Mouse (Mus musculus) heart, adult 2 months (tissue): ENCODE data around the gene Apol7e. TPM values are rescaled to one million over a fixed set of nuclear protein-coding genes. Genes with fewer than 3 reads are reported as not detected.
"Not testable (repeated sequence)": the region's sequence is repeated elsewhere in the genome, so short reads cannot be mapped to it uniquely, and the experiment has no call there.

Experiments used
- DNase-seq, 2 experiments: peaks; one replicate each; pipeline ENCODE4 v3.0.0; 2021
- H3K27ac ChIP-seq: fragments of 200-600 bp; 2 replicates; pipeline ENCODE4 v1.8.1; 2022
- H3K27me3 ChIP-seq: fragments of 200-500 bp; 2 replicates; pipeline ENCODE4 v1.6.1; 2012; ENCODE audit warnings: mild to moderate bottlenecking, low read length, inconsistent platforms, mixed read lengths; ENCODE audit not compliant: control insufficient read depth, insufficient read depth
- H3K36me3 ChIP-seq: fragments of 200-500 bp; 2 replicates; pipeline ENCODE4 v1.6.1; 2012; ENCODE audit warnings: low read length, inconsistent platforms; ENCODE audit not compliant: control insufficient read depth, insufficient read depth
- H3K4me1 ChIP-seq: fragments of 200-500 bp; 2 replicates; pipeline ENCODE4 v1.6.1; 2011; ENCODE audit warnings: low read length; ENCODE audit not compliant: control insufficient read depth, insufficient read depth
- H3K4me3 ChIP-seq: fragments of 200-600 bp; 2 replicates; pipeline ENCODE4 v1.8.1; 2022
- H3K79me2 ChIP-seq: fragments of 200-500 bp; replicated peaks from 2 replicates; pipeline ENCODE4 v1.6.1; 2012; ENCODE audit warnings: mild to moderate bottlenecking, inconsistent platforms, low read length, moderate library complexity, mixed read lengths; ENCODE audit not compliant: control insufficient read depth, insufficient read depth
- H3K9ac ChIP-seq: fragments of 200-500 bp; 2 replicates; pipeline ENCODE4 v1.6.1; 2012; ENCODE audit warnings: low read depth, mild to moderate bottlenecking, control low read depth, inconsistent platforms, low read length, mixed read lengths
- CTCF ChIP-seq: fragments of 200-600 bp; IDR thresholded peaks from 2 replicates; pipeline ENCODE4 v1.8.1; 2022; ENCODE audit warnings: antibody characterized with exemption, mild to moderate bottlenecking, moderate library complexity
- EP300 ChIP-seq: fragments of 200-500 bp; IDR thresholded peaks from 2 replicates; pipeline ENCODE4 v1.6.1; 2011; ENCODE audit warnings: low read depth, low read length, control low read depth; ENCODE audit not compliant: insufficient read depth
- POLR2A ChIP-seq: fragments of 200-500 bp; IDR thresholded peaks from 2 replicates; pipeline ENCODE4 v1.6.1; 2011; ENCODE audit warnings: mild to moderate bottlenecking, low read depth, low read length, control low read depth; ENCODE audit not compliant: insufficient read depth
- WGBS: fragments of 180-500 bp; shearing (Covaris S2); methylation state at CpG from one replicate; pipeline ENCODE4 v1.1.7; 2018; 5-methylcytosine and 5-hydroxymethylcytosine counted together
- intact Hi-C: fragments of 180-260 bp; cut with DNase I; formaldehyde crosslinking; loops from one replicate; pipeline ENCODE4 v1.15.1; 2025
- polyA plus RNA-seq: library from polyadenylated mRNA; depleted of rRNA; stranded (reverse); fragments of >200 nt; gene quantifications from 2 replicates; pipeline ENCODE4 v1.2.3, GENCODE M21; 2012
- total RNA-seq, 2 experiments: library from RNA; stranded (reverse); gene quantifications; 2 replicates each; pipeline ENCODE4 v1.2.3; 2021

The Apol7e gene
- total and polyA plus RNA-seq, 3 experiments, result 0.43 to 0.48 TPM; not detected in 1

DNA sequence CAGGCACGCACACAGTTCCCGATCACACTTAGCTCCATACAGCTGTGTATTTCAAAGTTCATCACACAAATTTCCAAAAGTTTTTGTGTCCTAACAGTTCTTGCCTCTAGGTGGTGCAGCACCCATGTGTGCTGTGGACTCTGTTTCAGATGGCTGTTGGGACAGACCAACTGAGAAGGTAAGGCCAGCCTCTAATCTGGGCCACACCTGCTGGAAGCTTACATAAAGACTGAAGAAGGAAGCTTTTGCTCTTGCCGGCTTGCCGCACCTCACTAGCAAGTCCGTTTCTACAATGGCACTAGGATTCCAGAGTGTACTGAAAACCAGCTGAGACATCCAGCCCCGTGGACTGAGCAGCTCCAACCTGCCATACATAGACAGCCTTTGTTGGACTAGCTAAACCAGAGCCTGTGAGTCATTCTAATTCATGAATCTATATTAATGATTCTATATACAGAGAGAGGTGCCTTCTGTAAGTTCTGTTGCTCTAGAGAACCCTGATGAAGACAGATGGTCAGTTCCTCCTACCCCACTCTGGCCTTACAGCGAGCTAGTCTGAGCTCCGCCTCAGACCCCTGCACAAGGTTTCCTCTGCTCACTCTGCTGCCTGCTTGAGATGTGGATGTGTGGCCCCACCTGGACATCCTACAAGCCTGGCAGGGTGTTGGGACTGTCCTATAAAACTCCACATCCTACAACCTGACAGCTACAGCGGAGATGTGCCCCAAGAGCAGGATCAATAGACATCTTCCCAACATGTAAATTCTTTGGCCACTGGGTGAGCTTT, 42.0 kb downstream of the Apol7e start:
- no peaks in the 10 kb centered on the region for H3K36me3 ChIP-seq
- 79% methylated on average over 9 of the region's 9 CpGs for whole genome bisulfite sequencing
- no peak overlapping the region for H3K9ac ChIP-seq
- no peaks in the 10 kb centered on the region for H3K79me2 ChIP-seq
- no peaks in the 10 kb centered on the region; the same call in 1 of the 2 replicates for H3K4me1 ChIP-seq
- intact Hi-C loops, result no loop called here
- no peak for TF ChIP-seq EP300
- peak; percentile 53 for TF ChIP-seq CTCF
- DNase-seq, result no peak
- no peak overlapping the region for H3K27ac ChIP-seq
- no peaks in the 10 kb centered on the region for H3K27me3 ChIP-seq
- no peak overlapping the region for H3K4me3 ChIP-seq

DNA sequence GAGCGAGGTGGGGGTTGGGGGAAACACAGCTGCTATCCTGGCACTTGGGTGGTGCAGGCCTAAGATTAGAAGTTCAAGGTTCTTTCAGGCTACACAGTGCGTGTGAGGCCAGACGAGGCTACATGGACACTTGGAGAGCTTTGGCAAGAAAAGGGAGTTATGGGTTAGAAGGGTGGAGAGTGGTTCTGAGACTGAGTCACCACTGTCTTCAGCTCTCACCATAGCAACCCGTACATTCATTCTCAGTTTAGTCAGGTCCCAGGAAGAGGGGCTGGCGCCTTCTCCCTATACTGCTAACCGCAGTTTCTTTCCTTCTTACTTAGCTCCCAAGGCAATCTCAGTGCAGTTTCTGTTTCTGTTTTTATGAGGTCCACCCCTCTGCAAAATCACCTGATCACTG, 42.9 kb downstream of the Apol7e start:
- 71% methylated on average over 6 of the region's 6 CpGs for WGBS

GRCm38 (mm10) chr15:77744632-77745031, 46.0 kb downstream of the Apol7e start:
- Histone ChIP-seq H3K27ac (no peak overlapping the region), H3K4me1 (no peaks in the 10 kb centered on the region; the same call in 1 of the 2 replicates), H3K36me3 (no peaks in the 10 kb centered on the region), H3K79me2 (no peaks in the 10 kb centered on the region), H3K4me3 (no peak overlapping the region), H3K27me3 (no peaks in the 10 kb centered on the region), H3K9ac (no peak overlapping the region)
- intact Hi-C loops, result no loop called here
- TF ChIP-seq CTCF (no peak), POLR2A (no peak), EP300 (no peak)
- no peak for DNase-seq
- WGBS, result 40% methylated on average over 5 of the region's 5 CpGs

More for the DNA sequence above, 42.9 kb downstream of the Apol7e start:
- DNase-seq, H3K79me2 ChIP-seq, H3K27ac ChIP-seq, H3K4me3 ChIP-seq, H3K9ac ChIP-seq, H3K4me1 ChIP-seq, intact Hi-C loops, H3K27me3 ChIP-seq, H3K36me3 ChIP-seq: not testable (repeated sequence)

DNA sequence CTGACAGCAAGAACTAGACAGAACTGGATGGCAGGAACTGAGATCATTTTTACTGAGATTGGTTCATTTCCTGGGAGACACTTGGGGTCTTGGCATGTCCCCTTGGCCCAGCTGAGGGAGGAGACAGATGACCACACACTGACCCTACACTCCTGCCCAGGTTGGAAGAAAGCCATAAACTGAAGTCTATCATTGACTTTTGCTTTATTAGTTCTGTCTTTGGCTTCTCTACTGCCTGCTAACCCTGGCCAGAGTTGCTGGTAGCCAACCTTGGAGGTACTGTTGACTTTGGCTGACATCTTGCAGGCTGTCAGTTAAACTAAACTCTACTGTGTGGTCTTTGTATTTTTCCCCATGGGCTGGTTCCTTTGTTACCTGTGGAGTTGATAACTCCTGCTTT, 46.4 kb downstream of the Apol7e start:
- Histone ChIP-seq H3K27ac (no peak overlapping the region), H3K27me3 (no peaks in the 10 kb centered on the region), H3K36me3 (no peaks in the 10 kb centered on the region), H3K4me3 (no peak overlapping the region), H3K9ac (no peak overlapping the region), H3K4me1 (no peaks in the 10 kb centered on the region; the same call in 1 of the 2 replicates), H3K79me2 (no peaks in the 10 kb centered on the region)
- intact Hi-C loops, result no loop called here
- DNase-seq, result no peak
- TF ChIP-seq EP300 (no peak), CTCF (no peak), POLR2A (no peak)

DNA sequence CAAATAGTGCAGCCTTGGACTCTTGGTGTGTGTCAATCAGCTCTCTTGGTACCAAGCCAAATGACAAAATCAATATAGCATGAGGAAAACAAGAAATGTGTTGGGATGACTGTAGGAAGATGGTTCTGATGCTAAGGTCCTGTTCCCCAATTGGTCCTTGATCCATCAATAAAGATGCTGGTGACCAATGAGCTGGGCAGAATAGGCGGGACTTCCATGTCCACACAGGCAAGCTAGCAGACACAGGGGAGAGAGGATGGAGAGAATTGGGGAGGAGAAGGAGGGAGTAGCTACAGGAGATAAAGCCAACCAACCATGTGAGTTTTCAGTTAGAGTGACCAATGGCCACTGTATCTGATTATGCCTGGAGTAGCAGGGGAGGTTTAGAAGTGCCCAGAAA, 47.7 kb downstream of the Apol7e start:
- Histone ChIP-seq H3K27ac (no peak overlapping the region), H3K4me1 (no peaks in the 10 kb centered on the region; the same call in 1 of the 2 replicates), H3K9ac (no peak overlapping the region), H3K4me3 (no peak overlapping the region), H3K27me3 (no peaks in the 10 kb centered on the region), H3K36me3 (no peaks in the 10 kb centered on the region), H3K79me2 (no peaks in the 10 kb centered on the region)
- DNase-seq, result no peak
- WGBS, result 86% methylated on average over 1 of the region's 1 CpGs
- no peak for TF ChIP-seq POLR2A
- no peak for TF ChIP-seq EP300
- TF ChIP-seq CTCF, result no peak
- intact Hi-C loops, result no loop called here

DNA sequence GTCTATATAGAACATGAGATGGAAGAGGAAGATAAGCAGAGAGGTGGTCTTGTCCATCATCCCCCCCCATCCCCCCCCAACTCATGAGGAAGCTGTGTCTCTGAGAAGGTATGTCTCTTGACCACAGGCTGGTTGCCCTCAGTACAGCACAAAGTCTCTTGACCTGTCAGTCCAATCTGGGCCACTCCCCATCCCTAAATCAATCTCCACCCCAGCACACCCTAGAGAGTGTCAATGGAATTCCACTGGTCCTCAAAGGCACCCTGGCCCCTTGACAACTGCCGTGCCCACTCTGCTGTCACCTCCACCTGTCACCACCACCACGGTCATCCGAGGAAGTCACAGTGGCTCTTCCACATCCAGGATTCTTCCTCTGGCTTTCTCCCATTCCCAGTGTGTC, 49.8 kb downstream of the Apol7e start:
- H3K79me2 ChIP-seq, result no peaks in the 10 kb centered on the region
- no peak overlapping the region for H3K27ac ChIP-seq
- DNase-seq, result no peak
- no peak overlapping the region for H3K9ac ChIP-seq
- no peaks in the 10 kb centered on the region for H3K36me3 ChIP-seq
- no peaks in the 10 kb centered on the region for H3K27me3 ChIP-seq
- intact Hi-C loops, result no loop called here
- 66% methylated on average over 3 of the region's 3 CpGs for WGBS
- TF ChIP-seq CTCF (no peak), EP300 (no peak), POLR2A (no peak)
- no peak overlapping the region for H3K4me3 ChIP-seq
- H3K4me1 ChIP-seq, result no peaks in the 10 kb centered on the region; the same call in 1 of the 2 replicates
